Mouse (Mus musculus): ENCODE results near the gene Gtf3a. TPM values are rescaled to one million over a fixed set of nuclear protein-coding genes. Genes with fewer than 3 reads are reported as not detected.
"Not testable (repeated sequence)": the region's sequence is repeated elsewhere in the genome, so short reads cannot be mapped to it uniquely, and the experiment has no call there.

The Gtf3a gene
- 150 and 156 TPM in 2 replicates for polyA plus RNA-seq (2015; fragmentation: Nextera tagmentation; extraction: Ambion mirVana)

DNA sequence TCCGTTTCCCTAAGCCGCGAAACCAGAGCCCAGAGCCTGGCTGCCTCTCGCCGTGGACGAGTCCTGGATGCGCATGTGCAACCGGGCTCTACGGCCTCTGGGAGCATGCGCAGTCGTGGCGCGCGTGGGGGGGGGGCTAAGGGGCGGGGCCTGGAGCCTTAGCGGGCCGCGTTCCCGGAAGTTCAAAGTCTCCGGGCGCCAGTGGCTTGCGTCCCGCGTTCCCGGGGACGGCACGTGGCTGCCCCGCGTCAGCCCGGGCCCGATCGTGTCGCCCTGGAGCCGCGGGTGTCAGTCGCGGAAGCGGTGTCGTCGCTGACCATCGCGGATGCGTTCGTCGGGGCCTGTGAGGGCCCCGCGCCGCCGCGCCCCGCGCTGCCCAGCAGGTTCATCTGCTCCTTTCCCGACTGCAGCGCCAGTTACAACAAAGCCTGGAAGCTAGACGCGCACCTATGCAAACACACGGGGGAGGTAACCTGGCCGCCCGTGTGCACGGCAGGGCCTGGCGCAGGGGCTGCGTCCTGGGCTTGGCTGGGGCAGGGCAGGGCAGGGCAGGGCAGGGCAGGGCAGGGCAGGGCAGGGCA is at the start of gene Gtf3a:
Gene Gtf3a (plus strand): TSS at position 150 of the 581 bp plus-strand sequence.
- peak; percentile 95 for DNase-seq (ENCODE audit: low spot score)

- no peak for DNase-seq (ENCODE audit: low spot score)
These were observed 48.1 kb upstream of the Gtf3a start for GRCm38 (mm10) chr5:146900331-146900730.

DNA sequence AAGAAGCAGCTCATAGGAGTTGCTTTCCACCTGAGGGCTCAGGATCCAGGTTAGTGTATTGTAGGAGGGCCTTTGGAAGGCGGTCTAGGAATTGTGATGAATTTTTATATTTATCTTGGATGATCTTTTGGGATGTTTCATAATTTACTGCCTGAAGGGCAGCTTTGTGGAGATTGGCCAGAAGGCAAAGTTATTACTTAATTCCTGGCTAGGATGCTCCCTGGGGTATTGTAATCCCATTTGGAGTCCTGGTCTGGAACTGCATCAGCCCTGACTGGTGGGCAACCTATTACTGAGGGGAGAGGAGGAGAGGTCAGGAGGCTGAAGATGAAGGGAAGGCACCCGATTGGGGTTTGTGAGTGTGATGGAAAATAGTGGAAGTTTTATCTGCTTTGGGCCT is 47.0 kb upstream of the Gtf3a start:
- no peak for DNase-seq (ENCODE audit: low spot score)

- DNase-seq (ENCODE audit: low spot score) = peak; percentile 77
These were observed 44.1 kb upstream of the Gtf3a start for GRCm38 (mm10) chr5:146904404-146904803.

GRCm38 (mm10) chr5:146905486-146906172 is 42.8 kb upstream of the Gtf3a start:
- peak; percentile 79 for DNase-seq (ENCODE audit: low spot score)

- no peak for DNase-seq (ENCODE audit: low spot score)
These were observed 40.9 kb upstream of the Gtf3a start for GRCm38 (mm10) chr5:146907533-146907932.

GRCm38 (mm10) chr5:146908629-146909028 is 39.8 kb upstream of the Gtf3a start:
- DNase-seq (ENCODE audit: low spot score) = no peak

DNA sequence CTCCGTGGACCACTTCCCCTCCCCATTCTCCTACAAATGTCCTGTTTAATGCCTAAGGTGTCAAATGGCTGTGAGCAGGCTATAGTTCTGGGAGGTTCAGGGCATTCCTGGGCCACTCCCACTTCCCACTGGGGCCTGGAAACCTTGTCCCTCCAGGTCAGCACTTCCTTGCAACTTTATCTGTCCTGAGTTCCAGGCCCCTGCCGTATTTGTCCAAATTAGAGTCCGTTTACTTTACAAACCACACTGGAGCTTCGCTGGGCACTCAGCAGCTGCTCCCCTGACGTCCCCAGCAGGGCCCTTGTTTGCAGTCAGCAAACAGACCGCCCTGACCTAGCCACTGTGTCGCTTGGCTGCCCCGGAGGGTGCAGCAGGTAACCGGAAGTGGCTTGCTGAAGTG is 36.3 kb upstream of the Gtf3a start:
- no peak for DNase-seq (ENCODE audit: low spot score)

GRCm38 (mm10) chr5:146913355-146913754 is 35.1 kb upstream of the Gtf3a start:
- no peak for DNase-seq (ENCODE audit: low spot score)

- peak; percentile 47 for DNase-seq (ENCODE audit: low spot score)
These were observed 34.2 kb upstream of the Gtf3a start for GRCm38 (mm10) chr5:146914088-146914766.

DNA sequence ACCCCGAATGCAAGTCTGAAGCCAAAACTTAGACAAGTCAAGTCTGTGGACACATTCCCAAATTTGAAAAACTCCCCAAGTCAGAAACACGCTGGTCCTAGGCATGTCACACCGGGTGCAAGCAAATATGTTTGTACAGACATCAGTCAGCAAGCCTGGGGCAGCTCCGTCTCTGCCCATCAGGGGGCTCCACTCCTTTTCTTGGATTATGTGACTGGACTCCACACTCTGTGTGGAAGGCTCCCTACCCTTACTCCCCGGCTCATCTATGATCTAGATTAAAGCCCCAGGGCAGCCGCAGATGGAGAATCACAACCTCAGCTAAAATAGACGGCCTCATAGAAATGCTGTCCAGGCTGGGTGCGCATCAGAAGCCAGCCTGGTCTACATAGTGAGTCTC is 32.2 kb upstream of the Gtf3a start:
- no peak for DNase-seq (ENCODE audit: low spot score)

DNA sequence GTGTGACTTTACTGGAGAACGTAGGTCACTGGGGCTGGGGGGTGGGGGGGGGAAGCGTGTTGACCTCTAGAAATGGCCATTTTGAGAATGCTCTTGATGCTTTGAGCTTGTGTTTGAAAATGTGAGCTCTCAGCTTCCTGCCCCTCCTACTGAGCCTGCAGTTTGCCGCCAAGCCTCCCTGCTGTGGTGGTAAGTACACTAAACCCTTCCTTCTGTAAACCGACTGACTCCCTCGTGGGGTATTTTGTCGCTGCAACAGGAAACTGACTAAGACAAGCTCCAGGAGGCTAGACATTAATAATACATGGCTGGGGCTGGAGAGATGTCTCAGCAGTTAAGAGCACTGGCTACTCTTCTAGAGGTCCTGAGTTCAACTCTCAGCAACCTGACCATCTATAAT is 31.7 kb upstream of the Gtf3a start:
- DNase-seq (ENCODE audit: low spot score) = no peak

- DNase-seq (ENCODE audit: low spot score) = not testable (repeated sequence)
These were observed 31.1 kb upstream of the Gtf3a start for GRCm38 (mm10) chr5:146917357-146917756.

GRCm38 (mm10) chr5:146919874-146920273 is 28.6 kb upstream of the Gtf3a start:
- no peak for DNase-seq (ENCODE audit: low spot score)

DNA sequence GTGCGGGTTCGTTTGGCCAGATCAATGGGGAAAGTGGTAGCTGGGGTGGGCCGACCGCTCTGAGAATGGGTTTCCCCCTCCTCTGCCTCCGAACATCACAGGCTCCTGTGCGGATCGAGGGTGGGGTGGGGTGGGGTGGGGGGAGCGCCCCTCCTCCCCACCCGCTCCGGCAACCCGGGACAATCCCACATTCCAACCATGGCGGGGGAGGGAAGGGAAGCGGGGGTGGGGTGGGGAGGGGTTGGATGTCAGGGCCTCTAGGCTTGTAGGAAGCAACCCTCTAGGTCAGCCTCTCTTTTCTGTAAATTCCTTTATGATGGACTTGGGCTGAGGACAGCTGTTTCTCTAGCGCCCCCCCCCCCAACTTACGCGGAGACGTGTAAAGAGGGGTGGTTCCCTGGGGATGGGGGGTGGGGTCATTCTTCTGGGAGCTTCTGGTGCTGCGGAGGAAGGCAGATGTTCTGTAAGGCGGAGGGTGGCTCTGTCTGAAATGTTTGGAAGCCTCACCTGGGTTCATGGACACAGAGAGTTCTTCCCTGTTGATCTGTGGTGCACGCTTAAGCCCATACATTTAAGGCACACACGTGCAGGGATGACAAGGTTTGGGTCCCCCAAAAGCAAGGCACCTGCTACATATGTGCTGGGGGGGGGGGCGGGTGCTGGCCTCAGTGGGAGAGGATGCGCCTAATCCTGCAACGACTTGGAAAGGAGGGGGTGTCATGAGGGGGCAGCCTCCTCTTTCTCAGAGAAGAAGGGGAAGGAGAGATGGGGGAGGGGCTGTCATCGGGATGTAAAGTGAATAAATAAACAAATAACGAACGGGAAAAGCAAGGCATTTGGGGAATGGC is 27.9 kb upstream of the Gtf3a start:
- no peak for DNase-seq (ENCODE audit: low spot score)

DNA sequence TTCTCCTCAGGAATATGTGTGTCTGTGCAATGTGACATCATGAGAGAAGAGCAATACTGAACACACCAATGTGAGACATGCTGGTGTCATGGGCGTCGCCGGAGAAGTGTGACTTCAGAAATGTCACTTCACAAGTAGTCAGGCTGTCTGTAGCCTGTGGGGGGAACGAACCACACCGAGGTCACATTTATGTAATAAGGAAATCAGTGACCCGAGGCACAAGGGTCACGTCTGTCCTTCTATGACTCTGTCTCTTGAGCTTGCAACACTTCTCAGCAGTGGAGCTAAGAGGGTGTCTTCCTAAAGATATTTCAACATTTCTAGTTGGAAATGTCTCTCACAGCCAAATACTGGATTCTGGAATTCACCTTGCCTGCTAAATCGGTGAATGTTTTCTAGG is 27.2 kb upstream of the Gtf3a start:
- no peak for DNase-seq (ENCODE audit: low spot score)

- DNase-seq (ENCODE audit: low spot score) = no peak
These were observed 24.9 kb upstream of the Gtf3a start for GRCm38 (mm10) chr5:146923547-146923946.

GRCm38 (mm10) chr5:146926673-146927072 is 21.8 kb upstream of the Gtf3a start:
- no peak for DNase-seq (ENCODE audit: low spot score)

GRCm38 (mm10) chr5:146931422-146931821 is 17.0 kb upstream of the Gtf3a start:
- no peak for DNase-seq (ENCODE audit: low spot score)

- no peak for DNase-seq (ENCODE audit: low spot score)
These were observed 16.4 kb upstream of the Gtf3a start for GRCm38 (mm10) chr5:146931904-146932553.

DNA sequence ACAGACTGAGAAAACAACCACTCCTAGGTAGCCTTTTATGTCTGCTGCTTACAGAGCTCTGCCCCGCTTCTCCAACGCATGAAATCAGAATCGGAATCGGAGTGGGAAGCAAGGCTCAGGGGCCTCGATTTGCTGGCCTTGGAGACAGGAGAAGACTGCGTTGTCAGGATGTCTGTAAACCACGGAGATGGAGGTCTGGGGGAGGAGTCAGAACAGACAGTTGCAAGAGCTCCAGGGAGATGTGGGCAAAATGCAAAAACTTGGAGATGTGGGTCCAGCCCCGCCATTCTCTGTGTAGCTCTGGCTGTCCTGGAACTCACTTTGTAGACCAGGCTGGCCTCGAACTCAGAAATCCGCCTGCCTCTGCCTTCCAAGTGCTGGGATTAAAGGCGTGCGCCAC is 15.0 kb upstream of the Gtf3a start:
- DNase-seq (ENCODE audit: low spot score) = no peak

All from thymus, postnatal 0 days (tissue).